Mouse (Mus musculus): ENCODE results near the gene Nubp1.

DNA sequence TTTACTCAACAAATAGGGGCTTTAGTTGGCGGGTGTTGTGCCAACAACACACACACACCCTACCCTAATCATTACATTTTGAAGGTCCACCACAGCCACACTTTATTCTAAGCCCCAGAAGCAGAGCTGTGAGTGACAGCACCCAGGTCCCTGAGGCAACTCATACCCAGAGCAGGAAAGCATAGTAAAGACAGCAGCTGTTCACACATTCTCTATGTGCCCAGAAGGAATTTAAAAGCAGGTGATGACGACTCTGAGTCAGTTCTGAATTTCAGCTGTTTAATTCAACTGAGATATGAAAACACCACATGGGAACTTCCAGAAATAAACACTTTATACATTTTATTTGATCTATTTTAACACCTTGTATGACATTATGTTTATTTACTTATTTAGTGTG lies 32.2 kb upstream of the Nubp1 start:
- TF ChIP-seq CTCF (conservative IDR thresholded peaks at IDR 0.05; ENCODE audit: low read length): no peak
- TF ChIP-seq POU5F1 (IDR thresholded peaks at IDR 0.05; ENCODE audit: borderline replicate concordance, low read length): no peak
